Mouse (Mus musculus) B cell, adult 2 months (primary cell): ENCODE results near the gene Theg.

Experiments
- DNase-seq, 2 experiments: peaks; one replicate each; pipeline ENCODE4 v3.0.0; 2022

The Theg gene

DNA sequence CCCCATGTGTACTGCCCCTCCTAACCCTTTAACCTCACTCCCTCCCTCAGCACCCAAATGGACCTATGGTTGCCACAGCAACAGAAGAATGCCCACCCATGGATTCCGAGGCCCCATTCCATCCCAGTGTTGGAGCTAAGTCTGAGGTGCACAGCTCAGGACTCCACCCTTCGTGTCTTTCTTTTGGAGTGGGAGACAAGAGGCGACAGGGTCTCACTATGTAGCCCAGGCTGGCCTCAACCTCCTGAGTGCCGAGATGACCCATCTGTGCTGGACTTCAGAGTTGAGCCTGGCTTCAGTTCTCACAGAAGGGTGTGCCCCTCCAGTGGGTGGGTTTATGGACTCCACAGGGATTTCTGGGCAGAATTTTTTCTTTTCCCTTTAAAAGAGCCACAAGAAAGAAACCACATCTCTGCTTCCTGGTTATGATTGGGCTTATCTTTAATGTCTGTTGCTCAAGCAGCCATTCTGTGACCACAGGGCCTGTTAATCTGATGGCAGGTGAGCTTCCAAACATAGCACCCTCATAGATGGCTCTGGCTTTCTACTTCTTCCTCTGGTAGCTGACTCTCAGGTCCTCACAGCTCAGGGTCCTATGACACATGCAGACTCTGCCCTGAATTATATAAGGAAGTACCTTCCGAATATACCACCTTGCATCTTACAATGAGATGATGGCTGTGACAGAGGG, at the start of gene Theg:
Gene Theg (minus strand): TSS at position 271 of the 691 bp plus-strand sequence.
- no peak for DNase-seq

DNA sequence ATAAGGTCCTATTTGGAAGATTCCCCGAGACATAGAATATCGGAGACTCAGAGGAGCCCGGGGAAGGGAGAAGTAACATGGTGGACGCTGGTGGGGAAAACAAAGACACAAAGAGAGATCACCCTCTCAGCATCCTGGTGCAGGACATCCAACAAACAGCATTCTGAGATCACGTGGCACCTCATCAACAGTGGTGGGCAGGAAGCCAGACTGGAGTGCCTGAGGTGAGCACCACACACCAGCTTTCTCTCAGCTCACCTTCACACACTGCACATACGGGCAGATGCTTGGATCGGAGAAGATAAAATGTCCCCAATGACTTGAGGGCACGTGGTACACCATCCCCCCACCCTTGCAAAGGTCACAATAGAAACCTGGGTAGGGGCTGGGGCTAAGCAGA, 49.2 kb upstream of the Theg start:
- DNase-seq = no peak

DNA sequence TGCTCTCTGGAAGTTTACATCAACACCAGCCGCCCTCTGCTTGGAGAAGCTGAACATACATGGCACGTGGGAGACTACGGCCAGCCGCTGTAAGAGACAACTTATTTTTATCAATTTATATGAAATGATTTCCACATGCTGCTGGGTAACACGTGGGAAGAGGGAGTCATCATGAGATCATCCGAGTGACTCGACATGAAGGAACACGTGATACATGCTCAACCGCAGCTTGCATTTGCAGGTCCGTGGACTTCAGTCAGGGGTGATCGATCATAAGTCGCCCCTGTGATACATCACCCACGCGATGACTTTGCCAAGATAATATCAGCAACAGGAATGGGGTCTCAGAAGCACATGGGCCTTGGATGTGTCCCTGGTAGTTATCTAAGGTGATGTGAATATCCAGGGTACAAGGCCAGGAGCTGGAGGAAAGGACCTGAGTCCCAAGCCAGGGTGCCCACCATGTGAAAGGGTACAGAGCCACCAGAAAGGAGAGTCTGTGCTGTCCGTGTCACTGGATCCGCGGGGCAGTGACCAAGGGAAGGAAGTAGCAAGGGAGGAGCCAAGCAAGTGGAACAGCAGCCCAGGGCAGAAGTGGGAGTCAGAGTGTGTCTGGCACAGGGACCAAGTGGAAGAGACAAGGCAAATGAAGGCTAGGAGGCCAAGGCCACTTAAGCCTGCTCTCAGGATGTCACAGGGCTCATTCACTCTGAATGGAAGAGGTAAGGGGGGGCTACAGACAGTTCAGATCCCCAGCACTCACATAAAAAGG, 46.1 kb upstream of the Theg start:
- no peak for DNase-seq

DNA sequence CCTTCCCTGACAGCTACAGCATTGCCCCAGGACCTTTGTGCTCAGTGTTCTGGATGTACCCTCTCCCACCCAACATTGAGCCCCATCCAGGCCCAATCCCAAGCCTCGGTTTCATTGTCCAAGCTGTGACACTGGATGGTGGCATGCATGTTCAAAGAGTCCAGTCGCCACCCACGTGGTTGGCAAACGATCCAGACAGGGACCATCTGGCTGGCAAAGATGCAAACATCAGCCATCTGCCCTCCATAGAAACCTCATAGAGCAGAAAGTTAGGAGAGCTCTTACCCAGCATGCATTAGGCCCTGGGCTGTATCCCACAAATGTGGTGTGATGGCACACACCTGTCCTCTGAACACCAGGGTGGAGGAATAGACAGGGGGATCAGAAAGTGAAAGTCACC, 44.3 kb upstream of the Theg start:
- no peak for DNase-seq

DNA sequence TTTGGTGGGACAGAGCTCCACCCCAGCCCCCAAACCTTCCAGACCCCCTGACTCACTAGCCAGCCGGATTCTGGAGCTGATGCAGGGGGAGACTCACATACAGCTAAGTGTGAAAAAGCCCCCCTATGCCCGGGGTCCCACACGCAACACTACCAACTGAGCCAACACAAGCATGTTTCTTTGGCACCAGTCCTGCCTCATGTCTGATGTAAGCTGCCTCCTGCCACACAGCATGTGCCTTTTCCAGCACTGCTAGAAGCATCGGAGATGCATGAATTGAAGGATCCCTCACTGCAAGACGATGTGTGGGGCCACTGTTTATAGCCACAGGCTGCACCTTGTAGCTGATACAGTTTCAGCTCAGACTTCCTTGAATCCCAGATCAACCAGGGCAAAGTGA, 41.2 kb upstream of the Theg start:
- no peak for DNase-seq

DNA sequence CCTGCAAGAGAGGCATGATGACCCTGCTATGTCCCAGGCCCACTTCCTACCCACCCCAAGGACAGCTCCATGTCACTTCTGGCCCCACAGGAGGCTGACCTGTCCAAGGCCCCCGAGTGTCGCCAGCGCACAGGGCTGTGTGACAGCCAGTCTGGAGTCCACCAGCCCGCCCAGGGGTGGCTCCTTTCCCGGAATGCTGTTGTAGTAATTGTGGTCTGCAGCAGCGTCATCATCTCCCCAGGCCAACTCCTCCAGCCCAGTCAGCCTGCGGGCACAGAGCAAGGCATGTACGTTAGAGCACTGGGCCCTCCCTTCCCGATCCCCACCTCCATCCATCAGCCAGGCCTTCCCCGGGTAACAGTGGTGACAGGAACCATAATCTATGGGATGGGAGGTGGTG, 39.0 kb upstream of the Theg start:
- no peak for DNase-seq

DNA sequence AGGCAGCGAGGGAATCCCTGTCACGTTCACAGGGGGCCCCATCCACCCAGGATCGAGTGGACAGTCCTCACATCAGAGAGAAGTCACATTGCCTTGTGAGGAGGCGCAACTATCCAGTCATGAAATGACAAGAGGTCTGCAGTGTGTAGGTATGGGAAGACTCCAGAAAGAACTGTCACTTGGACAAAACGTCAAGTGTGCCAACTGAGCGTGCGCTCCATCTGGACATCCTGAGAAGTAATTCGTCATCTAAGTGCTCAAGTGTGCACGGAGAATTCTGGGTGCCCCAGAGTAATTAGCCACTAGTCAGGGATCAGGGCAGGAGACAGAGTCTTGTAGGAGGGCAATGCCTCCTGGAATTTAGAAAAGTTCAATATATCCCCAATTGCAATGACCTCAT, 38.3 kb upstream of the Theg start:
- no peak for DNase-seq

DNA sequence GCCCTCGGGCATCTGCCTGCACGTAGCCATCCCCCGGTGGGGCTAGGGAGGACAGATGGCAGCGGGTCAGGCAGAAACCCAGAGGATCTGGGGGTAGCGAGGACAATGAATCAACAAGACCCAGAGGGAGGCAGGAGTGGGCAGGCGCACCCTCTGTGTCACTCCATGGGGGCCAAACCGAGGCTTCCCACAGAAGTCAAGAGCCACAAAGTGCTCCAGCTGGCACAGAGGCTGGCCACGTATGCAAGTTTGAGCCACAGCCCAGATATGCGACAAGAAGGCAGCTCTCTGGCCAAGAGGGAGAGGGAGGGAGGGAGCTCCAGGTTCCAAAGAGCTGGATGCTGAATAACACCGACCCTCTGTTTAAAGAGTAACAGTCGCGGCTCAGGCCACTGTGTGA, 36.8 kb upstream of the Theg start:
- no peak for DNase-seq

DNA sequence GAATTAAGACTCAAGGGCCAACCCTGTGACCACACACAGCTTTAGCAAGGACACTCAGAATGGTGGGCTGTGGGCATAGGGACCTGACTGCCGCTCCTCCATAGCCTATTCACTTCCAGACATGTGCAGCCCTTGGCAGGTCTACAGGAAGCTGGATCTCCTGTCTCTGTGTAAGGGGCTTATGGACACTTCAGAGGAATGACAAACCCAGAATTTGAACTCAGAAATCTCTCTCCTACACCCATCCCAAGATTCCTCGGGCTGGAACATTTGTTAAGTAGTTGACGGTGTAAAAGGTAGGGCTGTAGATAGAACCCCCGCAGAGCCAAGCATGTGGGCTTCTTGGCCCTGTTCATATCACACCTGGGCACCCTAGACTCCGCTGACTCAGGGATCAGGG, 29.2 kb upstream of the Theg start:
- no peak for DNase-seq

DNA sequence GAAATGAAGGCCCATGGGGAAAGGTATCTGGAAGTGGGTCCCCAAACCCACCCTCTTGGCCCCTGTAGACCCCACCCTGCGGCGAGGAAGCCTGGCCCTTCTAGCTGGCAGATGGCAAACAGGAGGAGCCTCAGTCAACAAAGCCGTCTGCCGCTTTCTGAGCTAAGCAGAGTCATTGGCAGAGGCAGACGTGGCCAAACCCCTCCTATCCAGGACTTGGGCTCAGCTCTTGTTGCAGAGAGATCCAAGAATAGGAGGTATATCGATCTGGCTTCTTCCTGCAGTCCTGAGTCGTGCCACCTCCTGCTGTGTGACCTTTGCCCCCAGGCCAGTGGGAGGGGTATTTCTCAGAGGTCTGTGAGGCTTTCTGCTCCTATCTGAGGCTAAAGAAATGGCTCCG, 28.7 kb upstream of the Theg start:
- DNase-seq = no peak

DNA sequence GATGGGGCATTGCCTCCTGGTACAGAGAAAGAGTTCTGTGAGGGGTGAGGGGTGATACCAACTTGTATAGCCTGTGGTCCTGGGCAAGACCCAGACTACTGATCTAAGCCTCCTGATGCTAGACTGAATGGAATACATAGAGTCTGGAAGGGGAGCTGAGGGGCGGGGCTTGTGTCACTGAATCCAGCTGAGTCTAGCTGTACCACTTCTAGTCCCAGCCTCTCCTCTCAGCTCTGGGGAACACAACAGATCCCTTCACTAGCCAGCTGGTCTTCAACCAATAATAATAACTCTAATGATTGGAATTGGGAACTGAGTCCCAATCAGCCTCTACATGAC, 27.1 kb upstream of the Theg start:
- no peak for DNase-seq

DNA sequence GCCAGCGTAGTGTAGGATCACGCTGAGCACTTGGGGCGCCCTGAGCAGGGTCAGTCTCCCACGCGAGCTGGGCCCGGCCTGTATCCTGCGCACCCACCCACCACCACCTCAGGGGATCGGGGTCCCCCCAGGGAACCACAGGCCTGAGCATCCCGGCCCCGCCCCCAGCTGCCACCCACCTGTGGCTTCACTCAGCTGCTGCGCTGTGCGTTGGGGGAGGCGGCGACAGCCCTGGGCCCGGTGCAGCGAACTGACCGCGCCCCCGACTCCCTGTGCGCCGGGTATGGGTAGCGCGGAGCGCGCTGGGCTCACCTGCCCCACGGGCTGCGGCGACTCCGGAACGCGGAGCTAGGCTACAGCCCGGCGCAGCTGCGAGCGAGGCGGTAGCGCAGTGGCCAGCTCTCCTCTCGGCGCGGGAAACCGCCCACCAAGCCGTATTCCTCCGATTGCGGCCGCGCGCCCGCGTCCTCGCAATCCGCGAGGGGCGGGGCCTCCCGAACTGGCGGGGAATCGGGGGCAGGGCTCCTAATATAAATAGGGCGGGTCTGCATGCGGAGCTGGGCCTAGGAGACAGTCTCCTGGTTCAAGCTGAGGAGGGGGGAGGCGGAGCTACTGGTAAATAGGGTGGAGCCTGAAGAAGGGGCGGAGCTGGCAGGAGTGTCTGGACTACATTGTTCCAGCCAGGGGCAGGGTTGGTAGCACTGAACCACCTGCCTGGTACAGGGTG, 26.6 kb upstream of the Theg start, which contains the start of gene C2cd4c:
Gene C2cd4c (minus strand): TSS at position 448 of the 727 bp plus-strand sequence.
- DNase-seq = peak; percentile 54 to 55

DNA sequence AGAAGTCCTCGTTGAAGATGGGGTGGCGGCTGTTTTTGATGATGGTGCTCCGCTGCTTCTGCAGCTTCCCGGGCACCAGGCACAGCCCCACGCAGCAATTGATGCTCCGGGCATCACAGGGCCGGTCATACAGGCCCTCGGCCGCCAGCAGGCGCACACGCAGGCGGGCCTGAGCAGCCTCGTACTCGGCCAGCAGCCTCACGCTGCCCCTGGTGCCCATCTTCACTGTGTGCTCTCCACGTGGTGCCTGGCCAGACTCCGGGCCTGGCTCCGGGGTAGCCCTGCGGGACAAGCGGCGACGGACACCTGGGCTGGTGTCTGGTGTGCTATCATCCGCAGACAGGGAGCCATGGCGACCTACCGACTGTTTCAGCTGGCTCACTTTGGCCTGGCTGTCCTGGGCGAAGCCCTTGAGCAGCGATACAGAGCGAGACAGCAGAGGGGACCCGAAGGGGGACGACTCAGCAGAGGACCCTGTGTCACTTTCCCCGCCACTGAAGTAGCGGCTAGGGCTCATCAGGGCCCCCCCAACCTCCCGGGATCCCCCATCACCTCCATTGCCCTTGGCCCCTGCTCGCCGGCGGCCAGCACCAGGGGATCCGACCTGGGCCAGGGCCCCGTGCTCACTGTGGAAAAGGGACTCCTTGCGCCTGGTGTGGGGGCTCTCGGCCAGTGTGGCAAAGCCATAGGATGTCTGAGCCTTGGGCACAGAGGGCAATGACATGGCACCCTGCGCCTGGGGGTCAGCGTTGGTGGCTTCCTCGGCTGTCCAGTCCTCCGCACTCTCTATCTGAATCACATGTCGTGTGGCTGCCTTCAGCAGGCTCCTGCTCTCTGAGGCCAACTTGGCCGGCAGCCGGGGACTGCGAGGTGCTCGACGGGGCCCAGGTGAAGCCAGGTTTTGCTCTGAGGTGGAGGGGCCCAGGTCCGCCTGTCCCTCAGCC, 25.3 kb upstream of the Theg start:
- peak in 1 of 2 experiments; percentile 1 for DNase-seq

DNA sequence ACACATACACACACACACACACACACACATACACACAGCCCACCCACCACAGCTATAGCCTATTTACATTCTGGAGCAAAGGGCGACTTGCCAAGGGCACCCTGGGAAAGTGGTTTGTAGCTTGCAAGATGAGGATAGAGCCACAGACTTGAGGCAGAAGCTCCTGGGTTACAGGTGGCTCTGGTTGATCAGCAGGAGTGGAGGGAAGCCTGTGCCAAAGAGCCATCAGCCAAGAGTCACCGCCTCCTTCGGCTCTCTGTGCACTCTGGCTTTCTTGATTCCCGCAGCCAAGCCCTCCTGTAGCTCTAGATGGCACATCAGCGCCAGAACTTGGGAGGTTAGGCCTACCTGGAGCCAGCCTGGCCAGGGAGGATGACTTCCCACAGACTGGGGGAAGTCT, 24.2 kb upstream of the Theg start:
- no peak for DNase-seq

DNA sequence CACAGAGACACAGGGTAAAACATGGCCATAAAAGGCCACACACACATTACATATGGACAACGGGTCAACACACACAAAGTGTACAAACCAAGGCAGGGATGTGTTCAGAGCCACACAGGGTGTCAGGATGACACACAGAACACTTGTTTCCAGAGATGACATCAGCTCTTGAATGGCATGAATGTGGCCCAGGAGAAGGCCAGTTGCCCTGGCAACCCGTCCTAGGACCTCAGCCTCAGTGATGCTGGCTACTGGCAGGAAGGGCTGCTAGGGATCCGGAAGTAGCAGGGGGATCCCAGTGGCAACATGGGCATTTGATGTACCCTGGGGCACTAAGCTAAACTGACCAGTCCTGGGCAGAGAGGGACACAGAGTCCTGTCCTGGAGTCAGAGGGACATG, 22.1 kb upstream of the Theg start:
- no peak for DNase-seq

DNA sequence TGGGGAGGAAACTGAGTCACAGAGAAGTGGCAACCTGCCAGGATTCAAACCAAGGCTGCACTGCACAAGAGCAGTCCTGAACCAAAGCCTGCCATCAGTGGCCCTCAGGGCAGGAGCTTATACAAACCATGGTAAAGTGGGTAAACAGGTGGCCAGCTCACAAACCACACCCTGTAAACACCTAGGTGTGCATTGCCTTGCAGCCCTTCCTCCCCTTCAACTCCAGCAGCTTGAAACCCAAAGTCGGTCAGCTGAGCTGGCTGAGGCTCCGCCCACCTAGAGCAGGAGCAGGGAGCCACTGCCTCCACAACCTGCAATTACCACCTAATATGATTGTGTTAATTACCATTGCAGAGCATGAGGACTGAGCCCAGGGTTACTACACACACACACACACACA, 20.8 kb upstream of the Theg start:
- no peak for DNase-seq

DNA sequence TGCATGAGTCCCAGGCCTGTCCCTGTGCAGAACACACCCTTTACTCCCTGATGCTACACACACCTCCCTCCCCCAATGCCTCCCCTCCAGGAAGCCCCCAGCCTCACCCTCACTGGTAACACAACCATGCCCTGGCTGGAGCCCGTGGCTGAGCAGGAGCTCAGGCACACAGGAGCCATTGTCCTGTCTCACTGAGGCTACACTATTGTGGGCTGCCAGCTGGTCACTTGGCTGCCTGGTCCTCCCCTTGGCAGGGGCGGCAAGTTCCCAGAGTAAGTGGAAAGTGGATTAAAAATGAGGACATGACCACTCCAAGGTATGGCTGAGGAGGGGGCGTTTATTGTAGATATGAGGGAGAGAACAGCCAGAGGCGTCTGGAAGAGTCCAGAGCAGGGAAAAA, 19.4 kb upstream of the Theg start:
- DNase-seq = no peak

DNA sequence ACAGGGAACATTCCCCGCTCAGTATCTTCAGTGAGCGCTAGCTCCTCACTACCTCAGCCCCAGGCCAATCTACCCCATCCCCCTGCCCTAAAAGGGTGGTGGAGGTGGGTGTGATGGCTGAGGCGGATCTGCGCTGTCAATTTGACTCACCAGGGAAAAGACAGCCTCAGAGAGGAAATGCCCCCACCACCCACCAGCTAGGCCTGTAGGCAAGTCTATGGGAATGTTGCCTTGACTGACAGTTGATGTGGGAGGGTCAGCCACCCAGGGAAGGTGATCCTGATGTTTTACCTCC, 10.8 kb upstream of the Theg start:
- DNase-seq = no peak

DNA sequence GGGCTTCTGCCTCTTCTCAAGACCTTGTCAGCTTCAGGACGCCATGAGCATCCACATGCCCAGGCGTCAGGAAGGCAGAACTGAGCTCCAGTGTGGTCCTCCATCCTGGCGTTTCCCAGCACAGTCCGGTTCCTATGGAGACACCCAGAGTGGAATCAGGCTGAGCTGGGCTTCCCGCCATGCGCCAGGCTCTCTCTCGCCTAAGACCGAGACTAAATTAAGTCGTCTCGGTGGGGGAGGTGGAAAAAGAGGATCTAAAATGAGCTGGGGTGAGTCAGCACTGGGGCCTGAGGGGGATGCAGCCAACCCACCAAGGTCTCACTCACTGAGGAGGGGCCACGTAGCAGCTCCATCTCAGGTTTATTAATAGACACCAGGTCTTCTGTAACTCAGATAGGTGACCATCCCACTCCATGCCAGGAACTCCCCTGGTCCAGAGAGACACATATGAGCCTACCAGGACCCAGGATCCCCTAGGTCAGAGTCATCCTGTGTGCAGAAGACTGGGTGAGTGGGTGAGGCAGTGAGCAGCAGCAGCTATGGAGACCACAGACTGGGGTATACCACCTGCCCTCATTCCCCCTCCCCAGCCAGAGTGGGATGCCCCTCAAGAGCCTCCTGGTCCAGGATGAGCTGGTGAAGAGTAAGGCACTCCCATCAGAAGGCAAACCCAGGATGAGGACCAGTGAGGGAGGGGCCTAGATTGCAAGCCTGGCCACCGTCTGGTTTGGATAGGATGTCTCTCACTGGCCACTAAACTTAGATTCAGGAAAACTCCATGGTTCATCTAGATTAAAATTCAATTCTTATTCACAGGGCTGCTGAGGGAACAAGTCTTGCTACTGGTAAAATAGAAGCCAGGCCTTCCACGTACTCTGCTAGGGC, 10.2 kb upstream of the Theg start:
- no peak for DNase-seq

DNA sequence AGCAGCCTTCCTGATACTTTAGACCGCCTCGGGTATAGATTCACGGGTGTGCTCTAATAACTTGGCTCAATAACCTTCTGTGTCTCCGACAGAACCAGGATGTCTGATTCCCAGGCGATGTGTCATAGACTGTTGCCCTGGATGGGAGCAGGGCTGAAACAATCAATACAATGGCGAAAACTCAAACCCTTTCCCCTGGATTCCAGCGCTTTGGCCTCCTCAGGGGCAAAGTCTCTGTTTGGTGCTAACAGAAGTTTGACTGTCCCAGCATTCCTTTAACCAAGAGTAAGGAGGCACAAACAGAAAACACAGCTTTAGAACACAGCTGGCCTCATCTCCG, 8.4 kb upstream of the Theg start:
- DNase-seq = no peak

DNA sequence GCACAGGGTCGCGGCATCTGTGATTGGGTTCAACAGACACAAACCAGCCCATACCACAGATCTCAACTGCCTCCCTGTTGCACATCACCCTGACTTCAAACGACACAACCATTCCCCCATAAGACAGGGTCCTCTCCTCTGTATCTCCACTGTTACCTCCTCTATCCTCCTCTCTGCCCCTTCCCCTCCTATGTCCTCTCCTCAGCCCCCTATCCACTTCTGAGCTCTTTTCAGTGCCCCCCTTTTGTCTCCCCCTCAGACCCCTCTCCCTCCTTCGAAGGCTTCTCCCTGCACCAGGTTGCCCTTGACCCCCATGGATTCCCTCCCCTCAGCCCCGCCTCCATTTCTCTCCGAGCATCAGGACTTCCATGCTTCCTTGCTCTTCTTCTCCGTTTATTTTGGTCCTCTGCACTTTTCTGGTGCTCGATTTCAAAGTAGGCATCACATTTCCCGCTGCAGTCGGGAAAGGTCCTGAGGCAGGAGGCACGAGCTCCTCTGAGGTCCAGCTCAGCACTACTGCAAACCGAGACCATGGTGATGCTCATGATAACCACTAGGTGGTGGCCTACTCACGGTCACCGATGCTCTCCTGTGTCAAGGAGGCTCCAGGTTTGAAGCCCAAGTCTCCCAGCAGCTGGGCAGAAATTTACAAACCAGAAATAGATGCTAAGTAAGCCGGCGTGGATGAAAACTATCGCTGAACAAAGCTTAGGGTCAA, 7.9 kb upstream of the Theg start:
- DNase-seq = peak; percentile 52 to 53

DNA sequence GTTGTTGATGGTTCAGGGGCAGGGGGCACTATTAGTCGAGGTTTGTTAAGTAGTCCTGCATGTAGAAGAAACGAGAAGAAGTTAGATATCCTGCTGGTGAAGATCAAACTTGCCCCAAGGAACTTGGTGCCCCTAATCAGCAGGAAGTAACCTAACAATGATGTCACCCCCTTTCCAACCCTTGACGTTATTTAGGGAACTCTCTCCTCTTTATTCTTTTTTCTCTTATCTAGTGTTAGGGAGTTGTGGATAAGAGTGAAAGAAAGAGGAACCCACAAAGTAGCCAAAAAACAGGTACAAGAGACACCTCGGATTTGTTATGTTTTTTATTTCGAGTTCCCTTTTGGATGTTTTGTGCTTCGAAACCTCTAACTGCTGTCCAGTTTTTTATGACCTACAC, 7.0 kb upstream of the Theg start:
- DNase-seq = no peak
